Mouse (Mus musculus): Measurements from ENCODE around the gene Angel2.
"Not testable (repeated sequence)": the region's sequence is repeated elsewhere in the genome, so short reads cannot be mapped to it uniquely, and the experiment has no call there.

Gene Angel2

GRCm38 (mm10) chr1:190924812-190925211 lies at the start of gene Angel2:
TSS of gene Angel2 (plus strand) at chr1:190925112.
- not testable (repeated sequence) for DNase-seq

DNA sequence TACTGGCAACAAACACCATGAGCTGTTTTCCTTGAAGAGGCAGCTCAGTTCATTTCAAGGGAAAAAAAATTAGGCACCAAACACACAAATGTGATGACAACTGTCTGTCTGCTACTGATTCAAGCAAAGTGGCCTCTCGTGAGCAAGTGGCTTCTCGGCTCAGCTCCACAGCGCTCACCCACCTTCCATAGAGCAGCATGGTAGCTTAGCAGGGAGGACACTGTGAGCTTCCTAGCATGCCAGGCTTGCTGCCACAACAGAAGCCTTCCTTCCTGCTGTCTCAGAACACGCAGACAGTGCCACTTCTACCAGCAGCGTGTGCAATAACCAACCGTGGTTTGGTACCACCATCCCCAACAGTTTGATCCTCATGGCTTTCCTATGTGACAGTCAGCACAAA lies 49.2 kb upstream of the Angel2 start:
- no peak for DNase-seq

GRCm38 (mm10) chr1:190880638-190881037 lies 44.3 kb upstream of the Angel2 start:
- no peak for DNase-seq

GRCm38 (mm10) chr1:190881422-190881821 lies 43.5 kb upstream of the Angel2 start:
- DNase-seq: peak; percentile 71

DNA sequence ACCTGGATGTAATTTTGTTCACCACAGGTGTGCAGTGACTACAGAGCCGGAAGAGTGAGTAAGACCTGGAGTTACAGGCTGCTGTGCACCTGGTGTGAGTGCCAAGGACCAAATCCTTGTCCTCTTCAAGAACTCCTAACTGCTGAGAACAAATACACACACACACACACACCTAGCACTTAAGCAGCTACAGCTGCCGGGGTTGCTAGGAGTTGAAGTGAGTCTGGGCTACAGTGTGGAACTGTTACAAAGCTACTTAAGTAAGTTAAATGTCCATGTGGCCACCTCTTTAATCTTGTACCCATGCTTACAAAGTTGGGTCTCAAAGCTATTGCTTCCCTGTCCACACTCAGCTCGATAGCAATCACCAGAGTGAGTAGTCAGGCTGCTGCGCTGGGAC lies 38.9 kb upstream of the Angel2 start:
- no peak for DNase-seq

GRCm38 (mm10) chr1:190888031-190888430 lies 36.9 kb upstream of the Angel2 start:
- no peak for DNase-seq

- DNase-seq: no peak
Observed at GRCm38 (mm10) chr1:190888646-190889045, 36.3 kb upstream of the Angel2 start.

DNA sequence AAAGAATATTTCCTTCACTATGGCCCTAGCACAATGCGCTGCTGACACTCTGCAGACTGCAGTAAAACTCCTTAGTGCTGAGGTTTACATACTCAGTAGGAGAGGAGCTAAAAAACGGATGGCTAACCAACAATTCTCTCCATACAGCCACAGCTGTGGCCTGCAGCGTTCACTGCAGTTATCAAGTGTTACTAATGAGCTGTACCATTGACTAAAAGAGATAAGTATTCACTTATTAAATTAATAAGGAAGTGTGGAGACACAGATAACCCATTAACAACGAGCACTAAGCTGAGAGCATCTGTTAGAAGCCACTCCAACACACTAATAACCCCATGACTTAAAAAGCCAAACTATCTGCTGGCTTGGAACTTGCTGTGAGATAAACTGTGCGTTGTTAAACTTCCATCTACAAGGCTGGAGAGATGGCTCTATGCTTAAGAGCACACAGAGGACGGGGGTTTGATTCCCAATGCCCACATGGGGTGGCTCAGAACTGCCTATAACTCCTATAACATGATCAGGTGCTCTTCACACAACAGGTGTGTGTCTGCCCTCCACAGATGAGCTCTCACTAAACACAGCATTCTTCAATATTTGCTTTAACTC lies 31.2 kb upstream of the Angel2 start:
- no peak for DNase-seq

- no peak for DNase-seq
Observed at GRCm38 (mm10) chr1:190898186-190898585, 26.7 kb upstream of the Angel2 start.

DNA sequence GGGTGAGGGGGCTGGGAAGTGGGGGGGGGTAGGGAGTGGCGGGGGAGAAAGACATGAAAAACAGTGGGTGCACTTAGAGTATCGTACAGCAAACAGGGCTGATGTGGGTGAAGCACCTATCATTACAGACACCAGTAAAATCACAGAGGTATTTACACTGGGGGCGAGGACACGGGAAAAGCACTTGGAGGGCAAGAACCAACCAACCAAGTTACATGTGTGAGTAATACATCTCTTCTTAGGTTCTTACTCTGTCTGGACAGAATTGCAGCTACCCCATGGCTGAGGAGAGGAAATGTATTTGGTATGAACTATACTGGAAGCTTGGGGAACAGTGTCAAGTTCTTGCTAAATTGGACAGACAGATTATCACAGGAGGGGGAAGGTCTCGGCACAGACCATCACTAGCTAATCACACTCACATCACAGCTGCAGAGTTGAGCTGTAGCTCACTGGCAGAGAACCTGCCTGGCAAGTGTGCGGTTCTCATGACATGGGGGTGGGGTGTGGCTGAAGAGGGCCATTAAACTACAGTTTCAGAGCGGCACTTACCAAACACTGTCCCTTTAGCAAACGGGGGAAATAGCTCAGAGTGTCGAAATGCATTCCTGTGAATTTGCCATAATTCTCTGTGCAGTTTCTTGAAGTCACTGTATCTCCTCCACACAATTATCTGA lies 25.9 kb upstream of the Angel2 start:
- no peak for DNase-seq

GRCm38 (mm10) chr1:190901082-190901481 lies 23.8 kb upstream of the Angel2 start:
- DNase-seq: no peak

GRCm38 (mm10) chr1:190904136-190904535 lies 20.8 kb upstream of the Angel2 start:
- no peak for DNase-seq

- DNase-seq: no peak
Observed at GRCm38 (mm10) chr1:190904714-190905113, 20.2 kb upstream of the Angel2 start.

DNA sequence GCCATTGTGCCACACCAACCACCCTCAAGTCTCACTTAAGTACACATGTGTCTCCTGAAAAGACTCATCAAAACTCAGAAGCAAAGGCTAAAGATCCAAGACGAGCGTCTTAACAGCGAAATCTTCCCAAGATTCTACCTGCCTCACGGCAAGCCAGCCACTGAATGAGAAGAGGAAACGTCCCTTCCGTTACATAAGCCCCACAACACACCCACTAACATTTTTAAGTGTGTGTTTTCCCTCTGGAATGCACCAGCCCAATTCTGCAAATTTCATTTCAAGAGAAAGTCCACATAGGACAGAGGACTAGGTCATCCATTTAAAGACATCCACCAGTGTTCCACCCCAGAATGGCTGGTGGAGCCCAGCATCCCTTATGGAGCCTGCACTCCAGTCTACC lies 14.1 kb upstream of the Angel2 start:
- no peak for DNase-seq

DNA sequence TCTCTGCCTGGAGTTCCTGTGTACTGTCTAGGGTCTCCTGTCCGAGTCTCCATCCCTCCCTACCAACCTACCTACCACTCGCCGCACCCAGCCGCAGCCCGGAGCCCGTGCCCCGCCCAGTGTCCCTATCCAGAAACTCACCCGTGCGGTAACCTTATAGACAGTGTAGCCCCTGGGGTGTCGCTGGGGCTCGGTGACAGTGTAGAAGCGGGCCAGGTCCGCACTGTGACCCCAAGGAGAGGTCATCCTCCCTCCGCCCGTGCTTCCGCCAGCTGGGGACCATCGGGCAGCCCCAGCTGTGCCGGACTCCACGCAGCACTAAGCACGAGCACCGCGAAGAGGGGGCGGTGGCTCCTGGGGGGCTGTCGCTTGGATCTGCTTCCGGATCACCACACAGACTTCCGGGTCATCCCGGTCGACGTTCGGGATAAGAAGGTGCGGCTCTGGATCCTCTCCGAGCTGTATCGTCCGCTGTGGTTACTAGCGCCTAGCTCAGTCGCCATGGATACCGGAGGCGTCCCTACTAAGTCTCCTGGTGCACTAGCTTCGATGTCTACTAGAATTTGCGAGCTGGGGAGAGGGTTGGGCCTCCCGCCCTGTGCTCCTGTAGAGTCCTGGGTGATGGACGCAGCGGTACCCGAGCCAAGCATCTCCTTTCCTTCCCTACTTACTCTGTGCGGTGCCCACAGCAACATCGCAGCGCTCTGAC lies 13.3 kb upstream of the Angel2 start, which contains the start of gene Rps6kc1:
Gene Rps6kc1 (minus strand): TSS at position 356 of the 709 bp plus-strand sequence.
- DNase-seq: peak; percentile 81

DNA sequence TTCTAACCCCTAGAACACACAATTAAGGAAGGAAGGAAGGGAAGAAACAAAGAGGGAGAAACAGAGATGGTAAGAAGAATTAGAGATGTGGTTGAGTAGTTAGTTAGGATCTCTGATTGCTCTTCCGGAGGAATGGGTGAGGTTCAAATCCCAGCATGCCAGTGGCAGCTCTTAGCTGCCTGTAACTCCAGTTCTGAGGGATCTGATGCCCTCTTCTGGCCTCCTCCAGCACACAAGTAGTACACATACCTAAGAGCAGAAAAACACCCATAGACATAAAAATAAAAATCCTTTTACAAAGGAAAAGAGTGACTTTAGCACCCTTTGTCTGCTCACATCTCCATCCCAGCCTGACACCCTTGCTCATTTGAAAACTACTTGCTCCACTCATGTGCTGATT lies 12.3 kb upstream of the Angel2 start:
- no peak for DNase-seq

- no peak for DNase-seq
Observed at GRCm38 (mm10) chr1:190918938-190919337, 6.0 kb upstream of the Angel2 start.

DNA sequence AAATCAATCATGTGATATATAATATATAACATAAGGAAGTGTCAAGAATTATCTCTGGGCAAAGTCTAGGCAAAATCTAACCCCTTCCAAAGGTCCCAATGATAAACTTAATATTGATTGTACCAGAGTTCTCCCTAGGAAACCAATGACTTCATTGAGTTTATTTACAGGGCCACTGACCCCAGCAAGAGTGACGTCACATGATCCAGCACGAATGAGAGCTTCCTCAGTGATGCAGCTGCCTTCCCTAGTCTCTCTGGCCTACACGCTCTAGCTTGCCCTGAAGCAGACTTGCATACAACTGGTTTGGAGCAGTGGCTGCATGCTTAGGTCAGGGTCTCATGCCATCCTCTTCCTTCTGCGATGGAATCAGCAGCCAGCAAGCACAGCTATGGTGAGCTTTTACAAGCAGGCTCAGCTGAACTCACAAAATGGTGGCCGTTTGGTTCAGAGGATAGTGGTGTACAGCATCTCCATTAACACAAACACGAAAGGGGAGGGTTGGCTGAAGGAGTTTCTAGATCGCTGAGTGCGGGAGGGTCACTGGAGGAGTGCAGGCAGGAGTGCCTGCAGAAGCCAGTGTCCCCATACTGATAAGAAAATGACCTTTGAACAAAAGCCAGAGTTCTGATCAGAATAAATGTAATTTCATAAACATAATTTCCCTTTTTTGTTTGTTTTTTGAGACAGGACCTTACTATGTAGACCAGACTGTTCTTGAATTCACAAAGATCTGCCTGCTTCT lies 5.0 kb upstream of the Angel2 start:
- no peak for DNase-seq

GRCm38 (mm10) chr1:190927311-190927710 lies 2.4 kb downstream of the Angel2 start:
- DNase-seq: no peak

GRCm38 (mm10) chr1:190927751-190928369 lies 2.9 kb downstream of the Angel2 start:
- DNase-seq: no peak

DNA sequence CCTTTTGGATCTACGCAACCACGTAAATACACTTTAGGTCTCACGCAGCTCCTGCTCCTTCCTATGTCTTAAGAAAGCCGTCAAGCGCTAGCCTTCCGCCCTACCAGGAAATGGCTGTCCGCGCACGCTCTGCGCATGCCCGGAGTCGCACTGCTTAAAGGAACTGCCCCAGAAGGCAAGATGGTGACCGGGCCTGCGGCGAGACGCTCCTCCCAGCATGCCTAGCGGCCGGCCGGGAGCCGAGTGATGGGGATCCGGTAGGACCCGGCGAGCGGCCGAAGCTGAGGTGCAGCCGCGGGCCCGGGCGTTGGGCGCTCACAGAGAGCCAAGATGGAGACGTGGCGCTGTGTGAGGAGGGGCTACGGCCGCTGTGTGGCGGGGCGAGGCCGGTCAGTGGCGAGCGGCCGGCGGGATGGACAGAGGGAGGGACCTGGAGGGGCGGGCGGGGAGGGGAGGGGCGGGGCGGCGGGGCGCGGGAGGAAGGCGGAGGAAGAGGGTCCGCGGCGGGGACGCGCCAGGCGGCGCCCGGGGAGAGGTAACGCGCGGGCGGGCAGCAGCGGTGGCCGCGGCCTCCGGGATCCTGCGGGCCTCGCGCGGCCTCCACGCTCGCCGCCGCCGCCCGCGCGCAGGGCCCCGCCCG lies 3.6 kb downstream of the Angel2 start:
- peak; percentile 98 for DNase-seq

GRCm38 (mm10) chr1:190929010-190929695 lies 4.2 kb downstream of the Angel2 start:
- no peak for DNase-seq

Measured in thymus, postnatal 4 days (tissue).